Mouse (Mus musculus) liver, postnatal 0 days (tissue): ENCODE results near the gene Ndufb10.

Experiments
- CTCF ChIP-seq: sonication (generic); IDR thresholded peaks from 2 replicates; pipeline ENCODE4 v1.5.1; 2016; ENCODE audit warnings: antibody characterized with exemption, low read depth
- EP300 ChIP-seq: IDR thresholded peaks from 2 replicates; pipeline ENCODE4 v1.6.1; 2016; ENCODE audit warnings: antibody characterized with exemption, low read depth, mild to moderate bottlenecking

GRCm38 (mm10) chr17:24677500-24678080 is 46.7 kb downstream of the Ndufb10 start:
- no peak for TF ChIP-seq CTCF
- TF ChIP-seq EP300, result no peak
